Mouse (Mus musculus): Measurements from ENCODE around the gene Meis1.

- TF ChIP-seq CTCF (IDR thresholded peaks at IDR 0.05; ENCODE audit: insufficient read depth, low read length) (no peak), POLR2A (IDR thresholded peaks at IDR 0.05; ENCODE audit: borderline replicate concordance, extremely low read depth, low read depth, low read length) (no peak)
These were observed 188.7 kb downstream of the Meis1 start for GRCm38 (mm10) chr11:18830087-18830486.

Data from lung, adult 2 months (tissue).